ENCODE assay signal across 8 mouse cellular contexts in genomic region chr8:84200652-84201544, GRCm38 (mm10). TPM values are rescaled to one million over a fixed set of nuclear protein-coding genes. Genes with fewer than 3 reads are reported as not detected.
A peak's percentile ranks its signal among the peaks of the same experiment; 100 is the strongest.
DNase-seq lines count a peak whose midpoint lies in the region; ATAC-seq and TF ChIP-seq lines count a peak whose summit lies in the region.

No protein-coding gene starts in this region.

- H3K27me3 ChIP-seq in neural tube, embryonic 15.5 days (replicated peaks) = peaks cover 6% of the 10 kb centered on the region; the same call in 1 of the 2 replicates

- H3K9ac ChIP-seq in neural tube, embryonic 15.5 days (replicated peaks) = peak overlapping the region; percentile 50

- 9% methylated on average over 45 of the region's 70 CpGs for WGBS in neural tube, embryonic 15.5 days

- ATAC-seq in CD4-positive, CD25-positive, alpha-beta regulatory T cell, adult 4 months = no peak
- no peak for ATAC-seq in neural tube, embryonic 15.5 days (ENCODE audit: low FRiP score)

- no peak for TF ChIP-seq CTCF in bone marrow macrophage, adult 2 months (IDR thresholded peaks at IDR 0.05; ENCODE audit: low read depth, low read length)

- no peaks in the 10 kb centered on the region for H3K36me3 ChIP-seq in neural tube, embryonic 15.5 days

- peak; percentile 40; the same call in 1 of the 2 replicates for TF ChIP-seq POLR2A in bone marrow macrophage, adult 2 months (IDR thresholded peaks at IDR 0.05; ENCODE audit: borderline replicate concordance, low read depth, low read length)

- DNase-seq in CD4-positive, CD25-positive, alpha-beta regulatory T cell, adult 2 months (ENCODE audit: low read depth, low spot score) = peak; percentile 81
- peak; percentile 92 to 93 for DNase-seq in heart, adult 18-20 months
- DNase-seq in kidney, adult 11 months = peak; percentile 80
- peak; percentile 88 to 91 for DNase-seq in lung, adult 18-20 months
- DNase-seq in urinary bladder, postnatal 4 days (ENCODE audit: low spot score in 2 of 2) = peak; percentile 80 to 85

- peak overlapping the region; percentile 77 for H3K4me2 ChIP-seq in neural tube, embryonic 15.5 days

- H3K9me3 ChIP-seq in neural tube, embryonic 15.5 days (replicated peaks) = no peaks in the 10 kb centered on the region

- H3K4me1 ChIP-seq in bone marrow macrophage, adult 2 months (ENCODE audit: control insufficient read depth, insufficient read depth, low read length) = peaks cover 35% of the 10 kb centered on the region
- H3K4me1 ChIP-seq in neural tube, embryonic 15.5 days = peaks cover 70% of the 10 kb centered on the region

- H3K4me3 ChIP-seq in bone marrow macrophage, adult 2 months (ENCODE audit: insufficient read depth, low read length) = peak overlapping the region; percentile 94
- peak overlapping the region; percentile 47 for H3K4me3 ChIP-seq in neural tube, embryonic 15.5 days (replicated peaks)

- H3K27ac ChIP-seq in bone marrow macrophage, adult 2 months (ENCODE audit: insufficient read depth, low read depth, low read length) = peak overlapping the region; percentile 98
- peak overlapping the region; percentile 85 for H3K27ac ChIP-seq in neural tube, embryonic 15.5 days (replicated peaks)

RNA-seq across cellular contexts. Expression of gene Nanos3, which starts 15.9 kb away (rescaled TPM):
- under 1 TPM in 1 of 2 experiments, not detected in 1; 0.81 TPM for polyA plus RNA-seq in CD4-positive, CD25-positive, alpha-beta regulatory T cell, adult 4 months (2017; shearing (Covaris generic))
- polyA plus RNA-seq in bone marrow macrophage, adult 2 months (2012; ENCODE audit: insufficient read depth, insufficient read length, missing spikeins) = not detected in 2 replicates
- total RNA-seq in heart, adult 18-20 months (2021) = 1 to 10 TPM in 1 of 2 experiments, not detected in 1; 1.2 TPM
- 7.4 and 11.9 TPM in 2 replicates for polyA plus RNA-seq in neural tube, embryonic 15.5 days (2015; fragmentation: Nextera tagmentation; extraction: Ambion mirVana)

RNA-seq across cellular contexts. Expression of gene Zswim4, which starts 36.0 kb away (rescaled TPM):
- 1 to 10 TPM; 3.3 to 4.3 TPM for polyA plus RNA-seq in CD4-positive, CD25-positive, alpha-beta regulatory T cell, adult 4 months (2017; shearing (Covaris generic))
- polyA plus RNA-seq in bone marrow macrophage, adult 2 months (2012; ENCODE audit: insufficient read depth, insufficient read length, missing spikeins) = 9.4 and 10.9 TPM in 2 replicates
- total RNA-seq in heart, adult 18-20 months (2021) = 1 to 10 TPM; 6.4 to 6.6 TPM
- 14.8 and 16.0 TPM in 2 replicates for polyA plus RNA-seq in neural tube, embryonic 15.5 days (2015; fragmentation: Nextera tagmentation; extraction: Ambion mirVana)

RNA-seq across cellular contexts. Expression of gene D8Ertd738e, which starts 48.6 kb away (rescaled TPM):
- polyA plus RNA-seq in CD4-positive, CD25-positive, alpha-beta regulatory T cell, adult 4 months (2017; shearing (Covaris generic)) = 100 to 1,000 TPM; 365 to 370 TPM
- 164 and 172 TPM in 2 replicates for polyA plus RNA-seq in bone marrow macrophage, adult 2 months (2012; ENCODE audit: insufficient read depth, insufficient read length, missing spikeins)
- total RNA-seq in heart, adult 18-20 months (2021) = 100 to 1,000 TPM; 213 to 219 TPM
- 263 and 280 TPM in 2 replicates for polyA plus RNA-seq in neural tube, embryonic 15.5 days (2015; fragmentation: Nextera tagmentation; extraction: Ambion mirVana)

RNA-seq across cellular contexts. Expression of gene 4930432K21Rik, which starts 53.1 kb away (rescaled TPM):
- 1 to 10 TPM; 1.1 to 3.2 TPM for polyA plus RNA-seq in CD4-positive, CD25-positive, alpha-beta regulatory T cell, adult 4 months (2017; shearing (Covaris generic))
- 0.49 and 1.2 TPM in 2 replicates for polyA plus RNA-seq in bone marrow macrophage, adult 2 months (2012; ENCODE audit: insufficient read depth, insufficient read length, missing spikeins)
- total RNA-seq in heart, adult 18-20 months (2021) = under 1 TPM; 0.35 to 0.59 TPM
- 2.0 and 2.6 TPM in 2 replicates for polyA plus RNA-seq in neural tube, embryonic 15.5 days (2015; fragmentation: Nextera tagmentation; extraction: Ambion mirVana)

RNA-seq across cellular contexts. Expression of gene Cc2d1a, which starts 53.2 kb away (rescaled TPM):
- polyA plus RNA-seq in CD4-positive, CD25-positive, alpha-beta regulatory T cell, adult 4 months (2017; shearing (Covaris generic)) = 10 to 100 TPM; 12.7 to 19.2 TPM
- 23.6 and 28.8 TPM in 2 replicates for polyA plus RNA-seq in bone marrow macrophage, adult 2 months (2012; ENCODE audit: insufficient read depth, insufficient read length, missing spikeins)
- total RNA-seq in heart, adult 18-20 months (2021) = 10 to 100 TPM; 10.9 to 13.0 TPM
- 41.3 and 43.7 TPM in 2 replicates for polyA plus RNA-seq in neural tube, embryonic 15.5 days (2015; fragmentation: Nextera tagmentation; extraction: Ambion mirVana)
